Mouse (Mus musculus) liver, adult 2 months (tissue): ENCODE results near the gene Gm9945.

Experiments used
- CTCF ChIP-seq: fragments of 200-500 bp; IDR thresholded peaks from 2 replicates; pipeline ENCODE4 v1.5.1; 2011; ENCODE audit warnings: low read depth, low read length, control low read depth
- POLR2A ChIP-seq: fragments of 200-500 bp; IDR thresholded peaks from 2 replicates; pipeline ENCODE4 v1.6.1; 2011; ENCODE audit warnings: low read length, control low read depth; ENCODE audit not compliant: insufficient read depth; ENCODE audit errors: extremely low read depth

DNA sequence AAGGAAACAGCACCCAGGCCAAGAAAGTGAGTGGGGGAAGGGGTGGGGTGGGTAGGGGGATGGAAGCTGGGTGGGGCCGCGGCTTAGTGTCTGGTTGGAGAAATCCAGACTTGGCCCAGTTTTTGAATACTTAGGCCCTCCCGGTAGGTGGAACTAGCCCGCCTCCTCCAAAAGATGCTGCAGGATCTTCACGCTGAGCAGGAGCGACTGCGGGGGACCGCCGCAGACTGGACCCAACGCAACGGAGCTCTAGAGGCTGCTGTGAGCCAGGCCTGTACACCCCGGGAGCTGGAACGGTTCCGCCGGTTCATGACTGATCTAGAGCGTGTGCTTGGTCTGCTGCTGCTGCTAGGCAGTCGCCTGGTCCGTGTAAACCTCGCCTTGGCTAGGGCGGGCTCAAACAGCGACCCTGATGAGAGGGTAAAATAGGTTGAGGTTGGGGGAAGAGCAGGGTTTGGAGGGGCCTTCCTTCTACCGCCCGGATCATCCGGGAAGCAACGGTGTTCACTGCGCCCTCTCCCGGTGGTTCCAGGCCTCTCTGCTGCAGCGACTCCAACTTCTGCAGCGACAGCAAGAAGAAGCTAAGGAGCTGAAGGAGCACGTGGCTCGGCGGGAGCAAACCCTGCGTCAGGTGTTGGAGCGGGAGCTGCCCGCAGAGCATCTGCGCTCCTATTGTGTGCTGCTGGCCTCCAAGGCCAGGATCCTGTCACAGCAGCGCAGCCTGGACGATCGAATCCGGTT, 13.6 kb upstream of the Gm9945 start:
- peak; percentile 75 for TF ChIP-seq CTCF
- TF ChIP-seq POLR2A, result 0 out of 2 replicates have a peak, but pooled peaks have one; percentile 6
